Mouse (Mus musculus) layer of hippocampus, adult 11-12 months (tissue): Measurements from ENCODE around the gene Slc15a3.

ENCODE experiments used
- DNase-seq: peaks from one replicate; pipeline ENCODE4 v3.0.0; 2022; ENCODE audit warnings: low spot score

Slc15a3 gene

GRCm38 (mm10) chr19:10822534-10822933 lies 17.0 kb upstream of the Slc15a3 start:
- DNase-seq: no peak

GRCm38 (mm10) chr19:10824061-10824460 lies 15.5 kb upstream of the Slc15a3 start:
- DNase-seq: no peak

- DNase-seq: no peak
These were observed 11.2 kb upstream of the Slc15a3 start for GRCm38 (mm10) chr19:10828321-10828720.

- DNase-seq: no peak
These were observed 9.9 kb upstream of the Slc15a3 start, which contains the start of gene Cd6 for GRCm38 (mm10) chr19:10829436-10830175. Gene Cd6, minus strand, starts transcription at chr19:10830058.

DNA sequence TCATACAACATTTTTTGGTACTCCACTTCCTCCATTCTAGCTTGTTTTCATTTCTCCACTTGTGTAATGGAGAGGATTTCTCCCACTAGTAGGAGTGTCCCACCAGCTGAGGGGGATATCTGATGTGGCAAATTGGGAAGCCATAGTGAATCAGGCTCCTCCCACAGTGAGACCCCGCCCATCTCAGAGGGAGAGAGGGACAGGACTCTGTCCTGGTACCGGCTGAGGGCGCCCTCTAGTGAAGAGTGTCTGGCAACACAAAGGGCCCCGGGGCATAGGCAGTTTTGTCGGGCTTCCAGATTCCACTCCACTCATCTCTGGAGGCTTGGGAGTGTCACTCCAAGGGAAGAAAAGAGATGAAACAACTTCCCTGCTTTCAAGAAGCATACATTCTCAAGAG lies 8.1 kb upstream of the Slc15a3 start:
- DNase-seq: peak; percentile 69

DNA sequence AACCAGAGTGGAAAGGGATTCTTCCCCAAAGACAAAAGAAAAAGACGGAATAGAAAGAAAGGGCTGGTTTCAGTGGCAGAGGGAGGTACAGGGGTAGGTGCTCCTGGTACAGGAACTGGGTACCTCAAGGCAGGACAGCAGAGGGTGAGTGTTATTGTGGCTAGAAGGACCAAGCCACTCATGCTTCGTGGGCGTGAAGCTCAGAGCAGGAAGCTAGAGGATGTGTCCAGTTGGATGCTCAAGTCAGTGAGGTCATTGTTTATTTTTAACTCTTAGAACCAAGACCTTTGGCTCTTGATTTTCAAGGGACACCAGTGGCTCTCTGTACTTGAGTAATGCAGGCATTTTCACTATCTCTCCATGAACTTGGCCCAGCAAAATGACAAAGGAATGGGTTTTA lies 7.5 kb upstream of the Slc15a3 start:
- DNase-seq: no peak

DNA sequence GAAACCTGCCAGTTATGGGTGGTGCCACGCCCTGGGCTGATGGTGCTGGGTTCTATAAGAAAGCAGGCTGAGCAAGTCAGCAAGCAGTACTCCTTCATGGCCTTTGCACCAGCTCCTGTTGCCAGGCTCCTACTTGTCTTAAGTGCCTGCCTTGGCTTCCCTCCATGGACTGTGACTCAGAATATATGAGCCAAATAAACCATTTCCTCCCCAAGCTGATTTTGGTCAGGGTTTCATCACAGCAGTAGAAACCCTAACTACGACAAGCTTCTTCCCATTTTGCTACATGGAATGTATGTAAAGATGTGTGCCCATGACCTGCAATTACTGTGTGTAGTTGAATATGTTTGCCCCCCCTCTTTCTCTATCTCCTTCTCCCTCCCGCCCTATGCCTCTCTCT lies 5.9 kb upstream of the Slc15a3 start:
- DNase-seq: no peak

- no peak for DNase-seq
These were observed 3.9 kb upstream of the Slc15a3 start for GRCm38 (mm10) chr19:10835671-10836070.

DNA sequence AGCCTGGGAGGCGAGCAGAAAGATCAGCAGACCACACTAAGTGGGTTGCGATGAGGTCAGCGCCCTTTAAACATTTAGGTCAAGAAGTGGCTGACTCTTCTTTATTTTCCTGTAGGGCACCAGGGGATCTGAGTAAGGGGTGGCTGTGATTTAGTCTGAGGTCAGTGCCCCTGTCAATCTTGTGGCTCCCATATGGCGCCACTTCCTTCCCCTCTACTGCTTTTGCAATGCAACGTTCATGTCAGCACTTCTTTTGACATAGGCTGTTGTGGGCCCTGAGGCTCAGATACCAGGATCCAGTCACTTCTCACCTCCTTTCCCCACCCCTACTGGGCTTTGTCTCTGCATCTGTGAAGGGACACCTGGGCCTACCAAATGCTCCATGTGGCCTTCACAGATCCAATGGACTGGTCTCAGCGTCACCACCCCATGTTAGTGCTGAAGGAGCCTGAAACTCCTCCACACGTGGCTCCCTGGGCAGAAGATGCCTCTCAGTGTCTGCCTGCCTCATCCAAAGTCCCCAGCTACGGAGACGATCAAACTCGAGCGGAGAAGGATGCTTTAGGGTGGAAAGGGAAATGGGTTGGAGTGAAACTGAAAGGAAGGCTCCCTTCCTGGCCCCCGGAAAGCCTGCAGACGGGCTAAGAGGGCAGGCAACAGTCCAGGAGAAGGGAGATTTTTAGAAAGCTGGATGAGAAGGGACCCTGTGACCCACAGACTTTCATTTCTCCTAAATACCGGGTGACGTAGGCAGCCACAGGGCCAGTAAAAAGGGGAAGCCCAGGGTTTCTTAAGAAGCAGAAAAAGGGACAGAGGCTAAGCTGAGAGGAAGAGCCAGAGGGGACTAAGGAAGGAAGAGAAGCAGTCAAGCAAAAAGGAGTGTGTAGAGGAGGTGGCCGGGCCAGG lies 2.4 kb downstream of the Slc15a3 start:
- peak; percentile 52 for DNase-seq

DNA sequence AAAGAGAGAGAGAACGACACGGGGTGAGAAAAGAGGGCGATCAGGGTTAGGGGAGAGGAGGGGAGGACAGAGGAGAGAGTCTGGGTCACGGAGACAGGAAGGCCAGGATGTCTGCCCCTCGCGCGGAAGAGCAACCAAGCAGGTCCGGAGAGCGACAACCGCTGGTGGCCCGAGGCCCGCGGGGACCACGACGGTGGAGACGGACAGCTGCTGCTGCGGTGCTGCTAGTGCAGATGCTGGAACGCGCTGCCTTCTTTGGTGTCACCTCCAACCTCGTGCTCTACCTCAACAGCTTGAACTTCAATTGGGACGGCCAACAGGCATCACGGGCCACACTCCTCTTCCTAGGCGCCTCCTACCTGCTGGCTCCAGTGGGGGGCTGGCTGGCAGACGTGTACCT lies 3.4 kb downstream of the Slc15a3 start:
- DNase-seq: no peak

GRCm38 (mm10) chr19:10844206-10844605 lies 4.7 kb downstream of the Slc15a3 start:
- DNase-seq: no peak

DNA sequence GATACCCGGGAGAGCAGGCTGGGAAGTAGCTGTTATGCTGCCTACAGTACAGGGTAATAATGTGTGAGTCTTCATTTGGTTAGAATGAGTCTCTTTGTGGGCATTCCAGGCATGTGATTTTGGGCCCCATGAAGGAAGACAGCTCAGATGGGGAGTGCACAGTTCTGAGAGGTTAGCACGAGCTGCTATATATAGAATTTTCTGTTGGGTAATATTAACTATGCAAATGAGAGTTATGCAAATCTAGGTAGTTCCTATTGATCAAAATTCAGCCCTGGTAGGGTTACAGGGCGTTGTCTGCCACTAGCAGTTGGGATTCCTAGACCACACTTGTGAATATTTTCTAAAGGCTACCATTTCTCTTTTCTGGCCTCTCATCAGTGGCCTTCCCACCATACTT lies 5.9 kb downstream of the Slc15a3 start:
- no peak for DNase-seq

- DNase-seq: no peak
These were observed 6.6 kb downstream of the Slc15a3 start for GRCm38 (mm10) chr19:10846150-10846549.

- no peak for DNase-seq
These were observed 8.0 kb downstream of the Slc15a3 start for GRCm38 (mm10) chr19:10847311-10848087.

DNA sequence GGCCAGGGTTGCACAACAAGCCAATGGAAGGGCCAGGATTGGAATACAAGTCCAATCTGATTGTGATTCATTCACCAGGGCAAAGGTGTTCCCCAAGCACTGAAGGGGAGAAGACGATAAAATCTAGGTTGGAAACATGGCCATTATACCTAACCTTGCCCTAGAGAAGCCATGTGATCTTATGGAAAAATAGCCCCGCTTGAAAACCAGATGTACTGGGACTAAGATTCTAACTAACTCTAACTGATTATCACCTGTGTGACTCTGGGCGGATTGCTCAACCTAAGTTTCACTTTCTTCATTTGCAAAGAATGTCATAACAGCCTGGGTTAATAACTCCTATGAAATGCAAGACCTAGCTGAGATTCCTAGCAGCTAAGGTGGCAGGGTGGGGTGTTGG lies 15.9 kb downstream of the Slc15a3 start:
- no peak for DNase-seq

GRCm38 (mm10) chr19:10856520-10856919 lies 17.0 kb downstream of the Slc15a3 start:
- no peak for DNase-seq

DNA sequence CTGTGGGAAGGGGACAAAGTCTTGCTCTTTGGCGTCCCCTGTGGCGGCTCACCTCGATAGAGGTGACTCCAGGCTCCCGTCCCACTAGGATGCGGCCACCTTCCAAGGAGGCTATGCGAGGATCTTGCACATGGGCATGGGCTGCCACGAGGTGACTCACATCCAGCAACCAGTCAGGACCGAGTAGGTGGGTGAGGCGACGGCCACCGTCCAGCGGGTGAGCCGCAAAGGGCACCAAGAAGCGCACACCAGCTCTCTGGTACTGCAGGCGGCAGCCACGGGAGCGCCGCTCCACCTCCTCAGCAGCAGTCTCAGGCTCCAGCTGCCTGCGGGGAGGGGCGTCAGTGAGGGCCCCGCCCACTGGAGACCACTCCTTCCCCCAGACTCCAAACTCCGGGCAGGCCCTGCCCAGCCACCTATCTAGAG lies 20.6 kb downstream of the Slc15a3 start:
- no peak for DNase-seq

- no peak for DNase-seq
These were observed 26.8 kb downstream of the Slc15a3 start for GRCm38 (mm10) chr19:10866351-10866750.

DNA sequence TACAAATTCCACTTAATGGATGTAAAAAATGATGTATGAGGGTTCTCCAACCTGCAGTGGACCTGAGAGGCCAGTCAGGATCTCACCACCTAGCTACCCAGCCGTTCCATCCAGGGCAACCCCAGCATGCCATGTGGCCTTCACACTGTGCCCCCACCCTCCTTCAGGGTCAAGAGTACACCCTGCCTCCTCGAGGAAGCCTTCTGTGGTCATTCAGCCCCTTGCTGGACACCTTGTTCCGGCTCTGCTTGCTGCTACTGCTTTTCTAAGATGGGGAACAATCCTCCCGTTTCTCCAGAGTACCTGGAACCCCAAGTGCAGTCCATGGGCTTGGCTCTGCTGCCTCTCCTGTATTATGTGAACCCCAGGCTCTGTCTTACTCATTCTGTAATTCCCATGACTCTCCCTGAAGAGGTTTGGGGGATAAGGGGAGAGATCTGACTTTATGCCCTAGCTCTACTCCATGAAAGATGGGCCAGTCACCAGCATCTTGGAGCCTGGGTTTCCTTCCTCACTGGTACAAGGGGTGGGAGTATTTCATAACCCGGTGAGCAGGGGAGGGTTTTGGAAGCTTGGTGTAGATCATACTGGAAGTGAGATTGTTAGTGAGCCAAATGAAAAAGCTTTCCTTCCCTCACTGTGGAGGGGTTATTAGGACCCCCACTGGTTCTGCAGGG lies 28.6 kb downstream of the Slc15a3 start:
- no peak for DNase-seq

DNA sequence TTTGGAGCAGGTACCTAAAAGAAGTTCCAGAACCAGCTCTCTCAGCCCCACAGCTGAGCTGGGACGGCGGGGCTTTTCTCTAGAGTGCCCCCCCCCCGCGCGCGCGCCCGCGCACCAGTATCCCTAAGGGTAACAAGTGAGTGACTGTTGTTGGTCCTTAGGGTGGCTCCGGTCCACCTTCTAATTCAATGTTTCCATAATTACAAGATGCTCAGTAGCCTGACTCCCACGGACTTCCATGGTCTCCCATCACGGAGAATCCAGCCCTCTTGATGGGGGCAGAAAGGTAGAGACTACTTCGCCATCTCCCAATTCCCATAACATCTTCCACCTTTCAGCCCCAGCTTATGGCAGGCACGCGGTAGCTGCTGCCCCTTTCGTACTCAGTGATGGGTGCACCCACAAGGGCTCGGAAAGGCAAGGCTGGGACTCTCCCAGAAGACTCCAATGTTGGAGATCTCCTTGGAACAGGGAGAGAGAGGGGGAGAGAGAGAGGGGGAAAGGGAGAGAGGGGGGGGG lies 29.2 kb downstream of the Slc15a3 start:
- no peak for DNase-seq

DNA sequence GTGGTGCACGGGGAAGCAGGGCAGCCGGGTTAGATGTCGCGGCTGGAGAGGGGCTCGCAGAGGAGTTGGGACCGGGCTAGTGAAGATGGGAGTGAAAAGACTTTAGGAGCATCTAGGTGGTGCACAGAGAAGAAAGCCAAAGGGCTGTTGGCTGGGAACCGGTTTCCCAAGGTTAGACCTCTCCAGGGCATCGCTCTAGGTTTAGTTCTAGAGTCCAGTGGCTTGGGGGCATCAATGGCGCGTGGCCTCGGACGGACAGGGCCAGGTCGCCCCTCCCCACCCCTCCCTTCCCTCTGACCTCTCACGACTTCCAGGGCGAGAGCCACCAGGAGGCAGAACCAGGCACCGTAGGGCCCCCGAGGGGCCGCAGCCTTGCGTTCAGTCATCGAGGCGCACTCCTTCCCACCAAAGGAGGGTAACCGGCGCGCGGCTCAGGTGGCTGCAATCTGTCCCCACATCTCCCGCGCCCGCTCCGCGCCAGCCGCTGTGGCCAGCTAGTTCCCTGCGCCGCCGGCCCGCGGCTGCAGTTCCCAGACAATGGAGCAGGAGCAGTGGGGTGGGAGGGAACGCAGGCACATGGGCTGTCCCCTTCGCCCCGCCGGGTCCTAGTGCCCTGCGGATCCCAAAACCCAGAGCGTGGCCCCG lies 29.8 kb downstream of the Slc15a3 start:
- peak; percentile 85 for DNase-seq
